Mouse (Mus musculus) forebrain, postnatal 0 days (tissue): Measurements from ENCODE around the gene Gfral. TPM values are rescaled to one million over a fixed set of nuclear protein-coding genes. Genes with fewer than 3 reads are reported as not detected.

Experiments used
- ATAC-seq: fragments of 200-750 bp; cut with Nextera tagmentation; 2 replicates; pipeline ENCODE4 v1.8.0; 2017; ENCODE audit warnings: mild to moderate bottlenecking, moderate library complexity
- DNase-seq: peaks from one replicate; pipeline ENCODE4 v3.0.0-alpha.2; 2015
- H3K27ac ChIP-seq: fragments of 300-500 bp; sonication (generic); 2 replicates; pipeline ENCODE4 v1.5.1; 2014; ENCODE audit warnings: low read depth, mild to moderate bottlenecking, antibody characterized with exemption, low read length, moderate library complexity, mixed read lengths
- H3K27me3 ChIP-seq: fragments of 300-500 bp; sonication (generic); 2 replicates; pipeline ENCODE4 v1.6.1; 2014; ENCODE audit warnings: mild to moderate bottlenecking, low read length, mixed read lengths; ENCODE audit not compliant: insufficient read depth
- H3K36me3 ChIP-seq: fragments of 300-500 bp; sonication (generic); 2 replicates; pipeline ENCODE4 v1.6.1; 2014; ENCODE audit warnings: mild to moderate bottlenecking, moderate library complexity; ENCODE audit not compliant: insufficient read depth
- H3K4me1 ChIP-seq: fragments of 300-500 bp; sonication (generic); 2 replicates; pipeline ENCODE4 v1.6.1; 2014; ENCODE audit warnings: antibody characterized with exemption; ENCODE audit not compliant: insufficient read depth
- H3K4me2 ChIP-seq: fragments of 300-500 bp; sonication (generic); 2 replicates; pipeline ENCODE4 v1.6.1; 2014; ENCODE audit warnings: low read depth, mild to moderate bottlenecking, moderate library complexity
- H3K4me3 ChIP-seq: fragments of 300-500 bp; sonication (generic); 2 replicates; pipeline ENCODE4 v1.5.1; 2014; ENCODE audit warnings: low read depth, low read length, mixed read lengths
- H3K9ac ChIP-seq: fragments of 300-500 bp; sonication (generic); 2 replicates; pipeline ENCODE4 v1.6.1; 2014; ENCODE audit warnings: mild to moderate bottlenecking
- H3K9me3 ChIP-seq: fragments of 300-500 bp; sonication (generic); 2 replicates; pipeline ENCODE4 v1.6.1; 2016; ENCODE audit warnings: low read length
- CTCF ChIP-seq: sonication (generic); IDR thresholded peaks from 2 replicates; pipeline ENCODE4 v1.5.1; 2016; ENCODE audit warnings: antibody characterized with exemption, control low read depth, low read depth
- WGBS: fragments of 180-500 bp; shearing (Covaris S2); extraction: QIAGEN DNeasy Blood & Tissue Kit; methylation state at CpG from one replicate; pipeline ENCODE4 v1.1.7; 2014; 5-methylcytosine and 5-hydroxymethylcytosine counted together
- polyA plus RNA-seq: library from polyadenylated mRNA; unstranded; fragments of >200 nt; fragmentation: Nextera tagmentation; extraction: Ambion mirVana; gene quantifications from 2 replicates; pipeline ENCODE4 v1.2.1, GENCODE M21; 2015
- total RNA-seq: library from RNA; depleted of rRNA; stranded (reverse); fragments of >200 nt; gene quantifications from 2 replicates; pipeline ENCODE4 v1.2.3, GENCODE M21; 2014

The Gfral gene
- total and polyA plus RNA-seq, 2 experiments from 2014 or later: not detected

GRCm38 (mm10) chr9:76179221-76179620 lies 34.2 kb downstream of the Gfral start:
- Histone ChIP-seq H3K9ac (no peak overlapping the region), H3K9me3 (no peaks in the 10 kb centered on the region), H3K4me1 (no peaks in the 10 kb centered on the region), H3K4me2 (no peak overlapping the region), H3K27me3 (no peaks in the 10 kb centered on the region), H3K27ac (no peak overlapping the region), H3K4me3 (no peak overlapping the region), H3K36me3 (no peaks in the 10 kb centered on the region)
- DNase-seq: no peak
- TF ChIP-seq CTCF: no peak
- no peak for ATAC-seq

GRCm38 (mm10) chr9:76172686-76173295 lies 40.7 kb downstream of the Gfral start:
- H3K9me3 ChIP-seq: no peaks in the 10 kb centered on the region
- H3K27ac ChIP-seq: no peak overlapping the region
- 63% methylated on average over 5 of the region's 5 CpGs for WGBS
- DNase-seq (no peak), ATAC-seq (no peak)
- no peak overlapping the region for H3K4me2 ChIP-seq
- no peak overlapping the region for H3K9ac ChIP-seq
- TF ChIP-seq CTCF: no peak
- H3K27me3 ChIP-seq: no peaks in the 10 kb centered on the region
- no peaks in the 10 kb centered on the region for H3K36me3 ChIP-seq
- H3K4me3 ChIP-seq: no peak overlapping the region
- H3K4me1 ChIP-seq: no peaks in the 10 kb centered on the region

GRCm38 (mm10) chr9:76168355-76168754 lies 45.1 kb downstream of the Gfral start:
- no peak for ATAC-seq
- 58% methylated on average over 3 of the region's 3 CpGs for WGBS
- Histone ChIP-seq H3K4me1 (no peaks in the 10 kb centered on the region), H3K9me3 (no peaks in the 10 kb centered on the region), H3K4me2 (no peak overlapping the region), H3K36me3 (no peaks in the 10 kb centered on the region), H3K27me3 (no peaks in the 10 kb centered on the region), H3K27ac (no peak overlapping the region), H3K9ac (no peak overlapping the region), H3K4me3 (no peak overlapping the region)
- no peak for TF ChIP-seq CTCF
- DNase-seq: no peak

GRCm38 (mm10) chr9:76162446-76162845 lies 51.0 kb downstream of the Gfral start:
- H3K4me3 ChIP-seq: no peak overlapping the region
- 62% methylated on average over 8 of the region's 8 CpGs for WGBS
- DNase-seq: no peak
- no peak for TF ChIP-seq CTCF
- H3K27ac ChIP-seq: no peak overlapping the region
- no peaks in the 10 kb centered on the region for H3K36me3 ChIP-seq
- ATAC-seq: no peak
- no peak overlapping the region for H3K4me2 ChIP-seq
- H3K9ac ChIP-seq: no peak overlapping the region
- no peaks in the 10 kb centered on the region for H3K4me1 ChIP-seq
- no peaks in the 10 kb centered on the region for H3K9me3 ChIP-seq
- H3K27me3 ChIP-seq: no peaks in the 10 kb centered on the region

- no peak overlapping the region for H3K27ac ChIP-seq
- WGBS: 55% methylated on average over 3 of the region's 3 CpGs
- H3K9me3 ChIP-seq: no peaks in the 10 kb centered on the region
- H3K4me1 ChIP-seq: no peaks in the 10 kb centered on the region
- ATAC-seq (no peak), DNase-seq (no peak)
- H3K4me3 ChIP-seq: no peak overlapping the region
- no peak overlapping the region for H3K9ac ChIP-seq
- no peak overlapping the region for H3K4me2 ChIP-seq
- no peaks in the 10 kb centered on the region for H3K27me3 ChIP-seq
- H3K36me3 ChIP-seq: no peaks in the 10 kb centered on the region
- TF ChIP-seq CTCF: no peak
Observed at GRCm38 (mm10) chr9:76145593-76145992, 67.9 kb downstream of the Gfral start.

- 37% methylated on average over 3 of the region's 3 CpGs for WGBS
- Histone ChIP-seq H3K4me2 (no peak overlapping the region), H3K9me3 (no peaks in the 10 kb centered on the region), H3K9ac (no peak overlapping the region), H3K36me3 (0 out of 2 replicates have a peak, but pooled peaks cover 4% of the 10 kb centered on the region), H3K4me3 (no peak overlapping the region), H3K4me1 (no peaks in the 10 kb centered on the region), H3K27me3 (no peaks in the 10 kb centered on the region), H3K27ac (no peak overlapping the region)
- peak; percentile 66; the same call in 1 of the 2 replicates for ATAC-seq
- peak; percentile 39 for DNase-seq
- TF ChIP-seq CTCF: no peak
Observed at GRCm38 (mm10) chr9:76138378-76139109, 74.9 kb downstream of the Gfral start.

GRCm38 (mm10) chr9:76134042-76134441 lies 79.4 kb downstream of the Gfral start:
- Histone ChIP-seq H3K4me1 (no peaks in the 10 kb centered on the region), H3K27me3 (no peaks in the 10 kb centered on the region), H3K4me2 (no peak overlapping the region), H3K4me3 (no peak overlapping the region), H3K9me3 (no peaks in the 10 kb centered on the region), H3K36me3 (0 out of 2 replicates have a peak, but pooled peaks cover 4% of the 10 kb centered on the region), H3K9ac (no peak overlapping the region), H3K27ac (no peak overlapping the region)
- DNase-seq (no peak), ATAC-seq (no peak)
- no peak for TF ChIP-seq CTCF
- WGBS: 82% methylated on average over 6 of the region's 6 CpGs
